Mouse (Mus musculus) liver, adult 2 months (tissue): ENCODE results near the gene Ptprh. TPM values are rescaled to one million over a fixed set of nuclear protein-coding genes. Genes with fewer than 3 reads are reported as not detected.
A peak's percentile ranks its signal among the peaks of the same experiment; 100 is the strongest.

Experiments used
- DNase-seq: peaks from one replicate; pipeline ENCODE4 v3.0.0-alpha.2; 2011; ENCODE audit warnings: low read depth, low spot score; ENCODE audit errors: extremely low read depth
- H3K27ac ChIP-seq: fragments of 200-500 bp; replicated peaks from 2 replicates; pipeline ENCODE4 v1.5.1; 2012; ENCODE audit warnings: low read depth, mild to moderate bottlenecking, control low read depth, inconsistent platforms, low read length; ENCODE audit not compliant: insufficient read depth
- H3K27me3 ChIP-seq: fragments of 200-500 bp; 2 replicates; pipeline ENCODE4 v1.6.1; 2012; ENCODE audit warnings: mild to moderate bottlenecking, moderate library complexity, low read length, inconsistent platforms; ENCODE audit not compliant: control insufficient read depth, insufficient read depth
- H3K36me3 ChIP-seq: fragments of 200-500 bp; 2 replicates; pipeline ENCODE4 v1.6.1; 2012; ENCODE audit warnings: low read length, inconsistent platforms; ENCODE audit not compliant: control insufficient read depth, insufficient read depth
- H3K4me1 ChIP-seq: fragments of 200-500 bp; 2 replicates; pipeline ENCODE4 v1.6.1; 2011; ENCODE audit warnings: low read length; ENCODE audit not compliant: control insufficient read depth, insufficient read depth
- H3K4me3 ChIP-seq: fragments of 200-500 bp; 2 replicates; pipeline ENCODE4 v1.5.1; 2011; ENCODE audit warnings: low read depth, mild to moderate bottlenecking, control low read depth, low read length, moderate library complexity; ENCODE audit not compliant: insufficient read depth
- H3K79me2 ChIP-seq: fragments of 200-500 bp; 2 replicates; pipeline ENCODE4 v1.6.1; 2012; ENCODE audit warnings: inconsistent platforms, mild to moderate bottlenecking, low read length, moderate library complexity; ENCODE audit not compliant: control insufficient read depth, insufficient read depth
- H3K9ac ChIP-seq: fragments of 200-500 bp; 2 replicates; pipeline ENCODE4 v1.6.1; 2012; ENCODE audit warnings: low read depth, mild to moderate bottlenecking, control low read depth, inconsistent platforms, low read length
- CTCF ChIP-seq: fragments of 200-500 bp; IDR thresholded peaks from 2 replicates; pipeline ENCODE4 v1.5.1; 2011; ENCODE audit warnings: low read depth, low read length, control low read depth
- POLR2A ChIP-seq: fragments of 200-500 bp; IDR thresholded peaks from 2 replicates; pipeline ENCODE4 v1.6.1; 2011; ENCODE audit warnings: low read length, control low read depth; ENCODE audit not compliant: insufficient read depth; ENCODE audit errors: extremely low read depth
- WGBS: fragments of 180-500 bp; shearing (Covaris S2); methylation state at CpG from one replicate; pipeline ENCODE4 v1.1.7; 2018; 5-methylcytosine and 5-hydroxymethylcytosine counted together
- polyA plus RNA-seq: library from polyadenylated mRNA; depleted of rRNA; stranded (reverse); fragments of >200 nt; gene quantifications from 2 replicates; pipeline ENCODE4 v1.2.3, GENCODE M21; 2012
- total RNA-seq: library from RNA; depleted of rRNA; stranded (reverse); fragments of >200 nt; gene quantifications from 2 replicates; pipeline ENCODE4 v1.2.3, GENCODE M21; 2014

Ptprh gene
- total and polyA plus RNA-seq, 2 experiments, result 0.18 TPM; not detected in 1

DNA sequence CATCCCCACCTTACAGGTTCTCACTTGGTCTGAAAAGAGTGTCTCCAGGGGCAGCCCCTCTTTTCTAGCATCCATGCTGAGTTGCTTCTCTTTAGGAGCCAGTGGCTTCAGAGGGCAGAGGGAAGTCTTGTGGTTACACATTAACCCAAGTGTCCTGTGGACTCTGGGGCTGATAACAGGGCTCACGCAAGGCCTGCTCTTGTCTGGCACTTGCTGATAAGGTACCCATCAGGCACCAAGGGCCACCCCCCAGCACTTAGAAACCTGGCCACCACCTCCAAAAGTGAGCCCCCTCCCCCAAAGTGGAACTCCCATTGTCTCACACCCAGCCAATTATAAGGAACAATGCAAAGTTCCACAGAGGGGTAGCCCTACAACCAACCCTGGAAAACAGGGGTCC is 26.4 kb upstream of the Ptprh start:
- Histone ChIP-seq H3K79me2 (no peaks in the 10 kb centered on the region), H3K4me1 (peaks cover 22% of the 10 kb centered on the region), H3K4me3 (peak overlapping the region; percentile 47), H3K27ac (peak overlapping the region; percentile 79), H3K27me3 (no peaks in the 10 kb centered on the region), H3K36me3 (peaks cover 11% of the 10 kb centered on the region; the same call in 1 of the 2 replicates), H3K9ac (peak overlapping the region; percentile 59)
- DNase-seq, result peak; percentile 97
- WGBS, result 20% methylated on average over 1 of the region's 1 CpGs
- no peak for TF ChIP-seq CTCF
- no peak for TF ChIP-seq POLR2A

DNA sequence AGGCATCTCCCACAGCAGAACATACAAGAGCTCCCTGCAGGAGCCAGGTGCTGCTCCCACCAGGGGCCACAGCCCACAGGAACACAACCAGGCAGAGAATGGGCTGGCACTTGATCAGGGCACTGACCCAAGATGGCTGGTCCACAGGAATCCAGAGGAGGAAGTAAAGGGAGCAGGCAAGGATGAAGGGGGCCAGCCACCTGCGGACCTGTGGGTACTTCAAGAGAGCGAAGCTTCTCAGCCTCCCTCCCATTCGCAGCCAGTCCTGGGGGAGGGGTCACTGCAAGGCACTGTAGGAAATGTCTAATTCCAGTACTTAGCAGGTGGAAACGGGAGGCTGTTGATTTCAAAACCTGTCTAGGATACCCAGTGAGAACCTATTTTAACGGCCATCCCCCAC is 25.7 kb upstream of the Ptprh start:
- Histone ChIP-seq H3K36me3 (peaks cover 6% of the 10 kb centered on the region; the same call in 1 of the 2 replicates), H3K27me3 (no peaks in the 10 kb centered on the region), H3K79me2 (no peaks in the 10 kb centered on the region), H3K9ac (peak overlapping the region; percentile 59), H3K4me3 (peak overlapping the region; percentile 47), H3K4me1 (peaks cover 22% of the 10 kb centered on the region), H3K27ac (peak overlapping the region; percentile 79)
- 25% methylated on average over 5 of the region's 5 CpGs for WGBS
- peak; percentile 59 for DNase-seq
- no peak for TF ChIP-seq POLR2A

DNA sequence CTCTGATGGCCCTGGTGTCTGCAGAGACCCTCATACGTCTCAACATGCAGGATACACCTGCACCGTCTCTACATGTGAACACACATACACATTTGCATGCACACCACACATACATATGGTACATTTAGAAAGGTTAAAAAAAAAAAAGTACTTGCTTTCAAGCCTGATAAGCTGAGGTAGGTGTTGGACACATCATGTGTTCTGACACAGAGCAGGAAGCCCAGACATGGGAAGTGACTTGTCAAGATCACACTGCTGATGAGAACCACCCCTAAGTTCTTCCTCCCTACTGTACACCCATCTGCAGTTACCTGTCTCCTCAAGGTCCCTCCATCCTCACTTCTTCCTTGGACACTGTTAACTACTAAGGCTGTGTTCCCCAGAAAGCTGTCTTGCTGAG is 22.1 kb upstream of the Ptprh start:
- 94% methylated on average over 2 of the region's 2 CpGs for WGBS

GRCm38 (mm10) chr7:4624343-4624742 is 20.5 kb upstream of the Ptprh start:
- no peaks in the 10 kb centered on the region for H3K79me2 ChIP-seq
- H3K36me3 ChIP-seq, result no peaks in the 10 kb centered on the region
- no peak for DNase-seq
- 52% methylated on average over 1 of the region's 1 CpGs for WGBS
- no peak; the same call in 1 of the 2 replicates for TF ChIP-seq CTCF
- TF ChIP-seq POLR2A, result no peak
- no peaks in the 10 kb centered on the region for H3K27me3 ChIP-seq
- H3K4me1 ChIP-seq, result peaks cover 9% of the 10 kb centered on the region
- H3K9ac ChIP-seq, result no peak overlapping the region
- H3K27ac ChIP-seq, result no peak overlapping the region
- H3K4me3 ChIP-seq, result no peak overlapping the region

More for the DNA sequence above, 22.1 kb upstream of the Ptprh start:
- DNase-seq, result no peak
- H3K9ac ChIP-seq, result no peak overlapping the region
- TF ChIP-seq CTCF, result no peak
- TF ChIP-seq POLR2A, result no peak
- no peaks in the 10 kb centered on the region for H3K27me3 ChIP-seq
- H3K36me3 ChIP-seq, result no peaks in the 10 kb centered on the region
- no peak overlapping the region for H3K27ac ChIP-seq
- H3K4me1 ChIP-seq, result peaks cover 14% of the 10 kb centered on the region
- H3K4me3 ChIP-seq, result no peak overlapping the region
- H3K79me2 ChIP-seq, result no peaks in the 10 kb centered on the region

GRCm38 (mm10) chr7:4623544-4624189 is 19.8 kb upstream of the Ptprh start:
- Histone ChIP-seq H3K4me3 (no peak overlapping the region), H3K36me3 (no peaks in the 10 kb centered on the region), H3K79me2 (no peaks in the 10 kb centered on the region), H3K27ac (no peak overlapping the region), H3K27me3 (no peaks in the 10 kb centered on the region), H3K4me1 (peaks cover 6% of the 10 kb centered on the region), H3K9ac (no peak overlapping the region)
- 21% methylated on average over 4 of the region's 4 CpGs for WGBS
- peak; percentile 58 for DNase-seq
- TF ChIP-seq POLR2A, result no peak
- TF ChIP-seq CTCF, result peak; percentile 53; the same call in 1 of the 2 replicates

- no peak for DNase-seq
These were observed 16.1 kb upstream of the Ptprh start for GRCm38 (mm10) chr7:4619979-4620378.

More at GRCm38 (mm10) chr7:4619979-4620378, 16.1 kb upstream of the Ptprh start:
- Histone ChIP-seq H3K27ac (no peak overlapping the region), H3K27me3 (no peaks in the 10 kb centered on the region), H3K4me1 (no peaks in the 10 kb centered on the region; the same call in 1 of the 2 replicates), H3K9ac (no peak overlapping the region), H3K36me3 (no peaks in the 10 kb centered on the region), H3K4me3 (no peak overlapping the region), H3K79me2 (no peaks in the 10 kb centered on the region)
- no peak for TF ChIP-seq POLR2A
- TF ChIP-seq CTCF, result no peak
- WGBS, result 28% methylated on average over 1 of the region's 1 CpGs
